In the genomic region with DNA sequence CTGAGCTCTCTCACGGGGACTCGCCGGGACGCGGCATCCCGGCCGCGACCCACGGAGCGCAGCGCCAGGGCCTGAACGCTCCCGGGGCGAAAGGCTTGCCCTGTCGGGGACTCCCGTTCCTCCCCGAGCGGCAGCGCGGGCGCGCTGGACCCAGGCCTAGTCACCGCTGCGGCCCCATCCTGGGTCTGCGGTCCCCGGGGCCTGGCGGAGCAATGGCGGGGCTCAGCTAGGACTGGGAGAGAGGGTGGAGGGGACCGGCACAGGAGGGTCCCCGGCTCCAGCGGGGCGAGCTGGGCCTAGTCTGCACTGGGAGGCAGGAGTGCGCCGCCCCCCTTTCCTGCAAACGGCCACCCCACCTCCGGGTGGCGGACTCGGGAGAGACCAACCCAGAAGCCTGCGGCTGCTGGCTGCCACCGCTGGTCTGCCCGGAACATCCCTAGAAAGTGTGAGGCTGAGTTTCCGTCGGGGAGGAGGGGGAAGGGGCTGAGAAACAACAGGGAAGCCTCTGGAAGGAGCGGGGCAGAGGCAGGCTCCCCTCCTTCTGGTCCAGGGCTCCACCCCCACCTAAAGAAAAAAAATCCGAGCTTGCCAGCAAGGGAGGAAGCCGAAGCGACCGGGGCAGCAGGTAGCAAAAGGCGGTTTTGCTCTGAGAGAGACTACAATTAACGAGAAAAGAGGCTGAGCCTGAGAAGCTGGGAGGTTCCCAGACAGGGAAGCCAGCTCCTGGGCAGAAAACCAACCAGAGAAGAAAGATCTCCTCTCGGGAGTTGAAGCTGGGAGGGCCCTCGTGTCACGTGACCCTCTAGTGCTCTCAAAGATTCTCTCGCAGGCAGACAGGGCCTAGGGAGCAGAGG, we compare ENCODE assay signal across 8 mouse cellular contexts.
DNase-seq lines count a peak whose midpoint lies in the region; ATAC-seq lines count a peak whose summit lies in the region.

No protein-coding gene starts in this region.

- H3K27ac ChIP-seq in hindbrain, embryonic 12.5 days = peak overlapping the region; percentile 99

- no peaks in the 10 kb centered on the region for H3K9me3 ChIP-seq in hindbrain, embryonic 12.5 days (replicated peaks)

- H3K4me3 ChIP-seq in hindbrain, embryonic 12.5 days = peak overlapping the region; percentile 76

- H3K27me3 ChIP-seq in hindbrain, embryonic 12.5 days = no peaks in the 10 kb centered on the region

- WGBS in hindbrain, embryonic 12.5 days = under 1% methylated on average over 46 of the region's 54 CpGs

- peak; percentile 82 for ATAC-seq in hindbrain, embryonic 12.5 days (ENCODE audit: low FRiP score)

- peak overlapping the region; percentile 79 for H3K4me2 ChIP-seq in hindbrain, embryonic 12.5 days (replicated peaks)

- H3K36me3 ChIP-seq in hindbrain, embryonic 12.5 days = no peaks in the 10 kb centered on the region

- H3K4me1 ChIP-seq in hindbrain, embryonic 12.5 days = peaks cover 22% of the 10 kb centered on the region

- peak; percentile 91 for DNase-seq in NIH3T3 (ENCODE audit: low read depth)
- DNase-seq in cerebellum, adult 9-11 months = peak; percentile 93
- DNase-seq in frontal cortex, postnatal 14 days (ENCODE audit: low spot score in 2 of 2) = peak; percentile 75 to 80
- DNase-seq in layer of hippocampus, postnatal 25 days (ENCODE audit: extremely low spot score in 1 of 2, low spot score in 1 of 2) = peak; percentile 60 to 69
- peak; percentile 90 for DNase-seq in lung, postnatal 10 days
- DNase-seq in right cerebral cortex, adult 2 months (ENCODE audit: low spot score in 2 of 2) = peak; percentile 81 to 83
- peak; percentile 76 for DNase-seq in urinary bladder, postnatal 4 days (ENCODE audit: low spot score in 2 of 2)

- H3K9ac ChIP-seq in hindbrain, embryonic 12.5 days = peak overlapping the region; percentile 95

Comparison
In these comparisons a context has a peak if more than half of its experiments do, and no peak if none do; other contexts are left out.
1. Peak in every context shown above with its lines: DNase-seq, ATAC-seq, H3K4me3 ChIP-seq and H3K27ac ChIP-seq.